Mouse (Mus musculus) CH12.LX (cell line): Measurements from ENCODE around the gene Zfyve28.

Experiments
- CHD1 ChIP-seq: IDR thresholded peaks from 2 replicates; pipeline ENCODE4 v1.6.1; 2012; ENCODE audit warnings: low read depth, low read length, improper control_type of control experiment, inconsistent platforms
- CTCF ChIP-seq, 2 experiments: IDR thresholded peaks in 1 of 2; conservative IDR thresholded peaks in 1 of 2; 2 replicates each; pipeline ENCODE4 v1.5.1; 2011 to 2012; ENCODE audit warnings: low read depth in 2 of 2, low read length in 2 of 2, improper control_type of control experiment in 1 of 2, inconsistent platforms in 1 of 2, mild to moderate bottlenecking in 1 of 2, moderate library complexity in 1 of 2
- GABPA ChIP-seq: IDR thresholded peaks from 2 replicates; pipeline ENCODE4 v1.6.1; 2012; ENCODE audit warnings: low read depth, low read length, improper control_type of control experiment, inconsistent platforms; ENCODE audit not compliant: insufficient replicate concordance
- JUND ChIP-seq: conservative IDR thresholded peaks from 2 replicates; pipeline ENCODE4 v1.6.1; 2011; ENCODE audit warnings: low read depth, low read length, improper control_type of control experiment
- MYC ChIP-seq: IDR thresholded peaks from 2 replicates; pipeline ENCODE4 v1.6.1; 2011; ENCODE audit warnings: low read depth, mild to moderate bottlenecking, improper control_type of control experiment, low read length
- POLR2A ChIP-seq: IDR thresholded peaks from 2 replicates; pipeline ENCODE4 v1.6.1; 2011; ENCODE audit warnings: low read depth, mild to moderate bottlenecking, improper control_type of control experiment, low read length
- SMC3 ChIP-seq: IDR thresholded peaks from 2 replicates; pipeline ENCODE4 v1.6.1; 2011; ENCODE audit warnings: low read depth, low read length, improper control_type of control experiment
- USF2 ChIP-seq: conservative IDR thresholded peaks from 2 replicates; pipeline ENCODE4 v1.6.1; 2011; ENCODE audit warnings: low read depth, low read length, improper control_type of control experiment
- ZNF384 ChIP-seq: IDR thresholded peaks from 2 replicates; pipeline ENCODE4 v1.6.1; 2012; ENCODE audit warnings: low read depth, low read length, improper control_type of control experiment, inconsistent platforms

GRCm38 (mm10) chr5:34210279-34210678 is 78.0 kb downstream of the Zfyve28 start:
- TF ChIP-seq POLR2A = no peak
- TF ChIP-seq MYC = peak; percentile 79; the same call in 1 of the 2 replicates
- peak; percentile 93 to 96 for TF ChIP-seq CTCF (conservative IDR thresholded peaks at IDR 0.05 in 1 of 2, IDR thresholded peaks at IDR 0.05 in 1 of 2; ENCODE audit: low read depth in 2 of 2, low read length in 2 of 2)
- no peak for TF ChIP-seq USF2
- no peak for TF ChIP-seq CHD1
- peak; percentile 63; the same call in 1 of the 2 replicates for TF ChIP-seq ZNF384
- peak; percentile 95 for TF ChIP-seq SMC3
- no peak for TF ChIP-seq GABPA
- no peak for TF ChIP-seq JUND
